29 mouse cellular contexts compared by ENCODE assay signal in genomic region chr6:60441952-60442351, GRCm38 (mm10).
DNase-seq lines count a peak whose midpoint lies in the region; ATAC-seq and TF ChIP-seq lines count a peak whose summit lies in the region.
"Had no signal": no experiment of that assay in that cellular context is flagged by ENCODE, and none has a peak within 500 bp of the region (broad histone marks: within the 10 kb centered on the region; RNA-seq: fewer than 3 reads in every experiment).

No protein-coding gene starts in this region.

- no peak overlapping the region for H3K4me2 ChIP-seq in heart, postnatal 0 days (ENCODE audit: low read depth, low read length)
- no peak overlapping the region for H3K4me2 ChIP-seq in lung, embryonic 14.5 days
- H3K4me2 ChIP-seq: heart, embryonic 13.5 days; hindbrain, embryonic 13.5 days; liver, embryonic 13.5 days; lung, embryonic 15.5 days; midbrain, embryonic 13.5 days; neural tube, embryonic 13.5 days; stomach, embryonic 15.5 days had no signal

- H3K4me1 ChIP-seq in heart, postnatal 0 days (ENCODE audit: control insufficient read depth, insufficient read depth), result no peaks in the 10 kb centered on the region
- H3K4me1 ChIP-seq in lung, embryonic 14.5 days (ENCODE audit: insufficient read depth), result no peaks in the 10 kb centered on the region
- H3K4me1 ChIP-seq: heart, embryonic 13.5 days; hindbrain, embryonic 13.5 days; liver, embryonic 13.5 days; lung, embryonic 15.5 days; megakaryocyte, embryonic 14.5 days; midbrain, embryonic 13.5 days; neural tube, embryonic 13.5 days; stomach, embryonic 15.5 days had no signal

- intact Hi-C loops in heart, postnatal 10 days (cut with DNase I), result no loop called here
- intact Hi-C loops in heart, postnatal 36 days (cut with DNase I), result no loop called here

- no peak for ATAC-seq in heart, postnatal 0 days (ENCODE audit: insufficient read depth, low read depth)
- ATAC-seq in lung, embryonic 14.5 days (ENCODE audit: insufficient read depth), result no peak
- ATAC-seq: activated CD4-positive, CD25-positive, alpha-beta regulatory T cell, adult 4 months; CD4-positive, CD25-positive, alpha-beta regulatory T cell, adult 4 months; forebrain, embryonic 14.5 days; intestine, postnatal 0 days; midbrain, embryonic 13.5 days had no signal

- DNase-seq in heart, postnatal 0 days (ENCODE audit: low spot score), result peak; percentile 18
- no peak for DNase-seq in heart, postnatal 10 days
- DNase-seq in lung, embryonic 14.5 days, result peak; percentile 23
- no peak for DNase-seq in lung, postnatal 36 days
- peak; percentile 10 for DNase-seq in embryo, embryonic 10.5 days (ENCODE audit: low spot score)
- DNase-seq in telencephalon, adult 2 months (ENCODE audit: low read depth, low spot score), result peak; percentile 74
- no peak for DNase-seq in heart, postnatal 36 days
- DNase-seq: adrenal gland, adult 8-10 months; cerebellum, adult 8-10 months; cerebellum, postnatal 36 days; gastrocnemius, adult 2 months; kidney, postnatal 25 days; left cerebral cortex, postnatal 4 days; liver, embryonic 13.5 days; lung, postnatal 4 days; right cerebral cortex, postnatal 14 days; thymus, postnatal 14 days had no signal

- TF ChIP-seq EP300 in heart, postnatal 0 days (IDR thresholded peaks at IDR 0.05; ENCODE audit: low read depth), result no peak

- 52% methylated on average over 1 of the region's 1 CpGs for WGBS in heart, postnatal 0 days
- 85% methylated on average over 1 of the region's 1 CpGs for WGBS in lung, embryonic 14.5 days

- no peak overlapping the region for H3K9ac ChIP-seq in heart, postnatal 0 days (replicated peaks; ENCODE audit: low read depth, low read length)
- no peak overlapping the region for H3K9ac ChIP-seq in lung, embryonic 14.5 days
- H3K9ac ChIP-seq: heart, embryonic 13.5 days; hindbrain, embryonic 13.5 days; liver, embryonic 13.5 days; lung, embryonic 15.5 days; midbrain, embryonic 13.5 days; neural tube, embryonic 13.5 days; stomach, embryonic 15.5 days had no signal

- no peak overlapping the region for H3K27ac ChIP-seq in heart, postnatal 0 days (ENCODE audit: low read depth)
- no peak overlapping the region for H3K27ac ChIP-seq in lung, embryonic 14.5 days (ENCODE audit: low read depth)
- H3K27ac ChIP-seq: gastrocnemius, adult 2 months; heart, embryonic 13.5 days; hindbrain, embryonic 13.5 days; liver, embryonic 13.5 days; lung, embryonic 15.5 days; midbrain, embryonic 13.5 days; neural tube, embryonic 13.5 days; stomach, embryonic 15.5 days had no signal

- no peaks in the 10 kb centered on the region for H3K27me3 ChIP-seq in heart, postnatal 0 days (ENCODE audit: control insufficient read depth, insufficient read depth, low read length)
- no peaks in the 10 kb centered on the region for H3K27me3 ChIP-seq in lung, embryonic 14.5 days (ENCODE audit: insufficient read depth, low read length)
- H3K27me3 ChIP-seq: heart, embryonic 13.5 days; hindbrain, embryonic 13.5 days; liver, embryonic 13.5 days; lung, embryonic 15.5 days; megakaryocyte, embryonic 14.5 days; midbrain, embryonic 13.5 days; neural tube, embryonic 13.5 days; stomach, embryonic 15.5 days had no signal

- H3K36me3 ChIP-seq in heart, postnatal 0 days (replicated peaks; ENCODE audit: control insufficient read depth, insufficient read depth, low read length), result no peaks in the 10 kb centered on the region
- no peaks in the 10 kb centered on the region for H3K36me3 ChIP-seq in lung, embryonic 14.5 days (ENCODE audit: insufficient read depth)
- H3K36me3 ChIP-seq: heart, embryonic 13.5 days; hindbrain, embryonic 13.5 days; liver, embryonic 13.5 days; lung, embryonic 15.5 days; midbrain, embryonic 13.5 days; neural tube, embryonic 13.5 days; stomach, embryonic 15.5 days had no signal

- H3K4me3 ChIP-seq in heart, postnatal 0 days (ENCODE audit: low read depth, low read length), result no peak overlapping the region
- H3K4me3 ChIP-seq in lung, embryonic 14.5 days (ENCODE audit: low read depth, low read length), result no peak overlapping the region
- H3K4me3 ChIP-seq: gastrocnemius, adult 2 months; heart, embryonic 13.5 days; hindbrain, embryonic 13.5 days; layer of hippocampus, adult 2 months; liver, embryonic 13.5 days; lung, embryonic 15.5 days; megakaryocyte, embryonic 14.5 days; midbrain, embryonic 13.5 days; neural tube, embryonic 13.5 days; stomach, embryonic 15.5 days had no signal

- TF ChIP-seq CTCF in heart, postnatal 0 days (IDR thresholded peaks at IDR 0.05; ENCODE audit: low read depth), result no peak
- TF ChIP-seq CTCF in lung, embryonic 14.5 days (IDR thresholded peaks at IDR 0.05; ENCODE audit: low read depth), result no peak

- H3K9me3 ChIP-seq in heart, postnatal 0 days (replicated peaks; ENCODE audit: control insufficient read depth, low read length), result no peaks in the 10 kb centered on the region
- H3K9me3 ChIP-seq in lung, embryonic 14.5 days (ENCODE audit: low read depth, low read length), result no peaks in the 10 kb centered on the region
- H3K9me3 ChIP-seq: heart, embryonic 13.5 days; hindbrain, embryonic 13.5 days; liver, embryonic 13.5 days; lung, embryonic 15.5 days; megakaryocyte, embryonic 14.5 days; midbrain, embryonic 13.5 days; neural tube, embryonic 13.5 days; stomach, embryonic 15.5 days had no signal

Comparison
In these comparisons a context has a peak if more than half of its experiments do, and no peak if none do; other contexts are left out.
1. DNase-seq: peak in heart, postnatal 0 days (single experiment), lung, embryonic 14.5 days (single experiment), embryo, embryonic 10.5 days (single experiment) and telencephalon, adult 2 months (single experiment); none in heart, postnatal 10 days (0 of 2), lung, postnatal 36 days (single experiment) and heart, postnatal 36 days (0 of 2).